Mouse (Mus musculus) neutrophil, adult 5-6 weeks (primary cell): ENCODE results near the gene Tcf15. TPM values are rescaled to one million over a fixed set of nuclear protein-coding genes. Genes with fewer than 3 reads are reported as not detected.

Experiments used
- ATAC-seq: fragments of 151-379, 151-347 bp; 2 replicates; pipeline ENCODE4 v1.8.0; 2017; ENCODE audit warnings: mild to moderate bottlenecking, moderate TSS enrichment; ENCODE audit not compliant: insufficient number of reproducible peaks, poor library complexity, low FRiP score, severe bottlenecking; ENCODE audit errors: extremely low read depth
- total RNA-seq: library from RNA; stranded (forward); fragments of 200-1000 nt; gene quantifications from 2 replicates; pipeline ENCODE4 v1.2.3, GENCODE M21; 2017

Tcf15 gene
- total RNA-seq, 1 experiment from 2014 or later: not detected

- ATAC-seq: no peak
Measured at GRCm38 (mm10) chr2:152196896-152197295, 53.5 kb downstream of the Tcf15 start.

- ATAC-seq: peak; percentile 64
Measured at GRCm38 (mm10) chr2:152197301-152197712, 53.9 kb downstream of the Tcf15 start.

Other genes starting within 250 kb of the Tcf15 start
- not detected in 2 replicates for gene Angpt4, start 232.4 kb upstream of the Tcf15 start, total RNA-seq
- gene Fam110a, start 163.3 kb upstream of the Tcf15 start, total RNA-seq: 5.3 and 7.4 TPM in 2 replicates
- gene Slc52a3, start 147.1 kb upstream of the Tcf15 start, total RNA-seq: 1.4 and 1.5 TPM in 2 replicates
- not detected in 2 replicates for gene Scrt2, start 62.0 kb upstream of the Tcf15 start, total RNA-seq
- gene Srxn1, start 38.0 kb upstream of the Tcf15 start, total RNA-seq: 3.6 TPM in 2 replicates
- 108 and 118 TPM in 2 replicates for gene Csnk2a1, start 83.3 kb downstream of the Tcf15 start, total RNA-seq
- 51.4 and 60.4 TPM in 2 replicates for gene Tbc1d20, start 150.3 kb downstream of the Tcf15 start, total RNA-seq
- 90.7 and 112 TPM in 2 replicates for gene Rbck1, start 189.1 kb downstream of the Tcf15 start, total RNA-seq
- gene Trib3, start 200.5 kb downstream of the Tcf15 start, total RNA-seq: 0.37 and 2.1 TPM in 2 replicates
- not detected in 2 replicates for gene Nrsn2, start 233.1 kb downstream of the Tcf15 start, total RNA-seq